Mouse (Mus musculus) lung, adult 2 months (tissue): ENCODE measurements around the gene Ctnna3.

ENCODE experiments used
- CTCF ChIP-seq: fragments of 200-500 bp; IDR thresholded peaks from 2 replicates; pipeline ENCODE4 v1.5.1; 2011; ENCODE audit warnings: mild to moderate bottlenecking, low read length, control low read depth; ENCODE audit not compliant: insufficient read depth
- POLR2A ChIP-seq: fragments of 200-500 bp; IDR thresholded peaks from 2 replicates; pipeline ENCODE4 v1.6.1; 2011; ENCODE audit warnings: low read depth, mild to moderate bottlenecking, control low read depth, low read length, borderline replicate concordance; ENCODE audit errors: extremely low read depth

DNA sequence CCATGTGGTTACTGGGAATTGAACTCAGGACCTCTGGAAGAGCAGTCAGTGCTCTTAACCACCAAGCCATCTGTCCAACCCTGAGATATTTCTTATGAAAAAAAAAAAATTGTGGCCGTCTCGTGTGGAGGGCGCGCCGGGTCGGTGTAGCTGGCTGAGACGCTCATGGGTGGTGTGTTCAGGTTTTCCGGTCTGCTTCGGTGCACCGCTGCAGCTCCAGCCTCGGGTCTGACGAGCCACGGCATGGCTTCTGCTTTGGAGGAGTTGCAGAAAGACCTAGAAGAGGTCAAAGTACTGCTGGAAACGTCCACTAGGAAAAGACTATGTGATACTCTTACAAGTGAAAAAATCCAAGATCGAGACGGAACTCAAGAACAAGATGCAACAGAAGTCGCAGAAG, 17.1 kb upstream of the Ctnna3 start:
- TF ChIP-seq CTCF: no peak
- no peak for TF ChIP-seq POLR2A
